In genomic region chr11:76483171-76483727, GRCm38 (mm10) we compare ENCODE assay signal across 11 mouse cellular contexts.
DNase-seq lines count a peak whose midpoint lies in the region; ATAC-seq and TF ChIP-seq lines count a peak whose summit lies in the region.
"Had no signal": no experiment of that assay in that cellular context is flagged by ENCODE, and none has a peak within 500 bp of the region (broad histone marks: within the 10 kb centered on the region; RNA-seq: fewer than 3 reads in every experiment).

No protein-coding gene starts in this region.

- no peak for TF ChIP-seq CTCF in forebrain, postnatal 0 days (IDR thresholded peaks at IDR 0.05; ENCODE audit: low read depth)
- TF ChIP-seq CTCF in embryonic fibroblast, embryonic 13.5 days (IDR thresholded peaks at IDR 0.05; ENCODE audit: borderline replicate concordance, insufficient read depth, low read length) = no peak

- no peak overlapping the region for H3K4me2 ChIP-seq in forebrain, embryonic 11.5 days (ENCODE audit: low read depth, low read length, severe bottlenecking)
- H3K4me2 ChIP-seq in forebrain, postnatal 0 days (ENCODE audit: low read depth) = no peak overlapping the region
- H3K4me2 ChIP-seq in lung, embryonic 16.5 days (ENCODE audit: low read depth, low read length) = 0 out of 2 replicates have a peak overlapping the region, but pooled peaks have one; percentile 11

- no peak for DNase-seq in forebrain, embryonic 11.5 days (ENCODE audit: low spot score)
- no peak for DNase-seq in forebrain, postnatal 0 days
- DNase-seq in lung, postnatal 14 days = no peak
- DNase-seq in frontal cortex, postnatal 25 days (ENCODE audit: low spot score in 2 of 2) = no peak
- no peak for DNase-seq in urinary bladder, adult 18-20 months (ENCODE audit: low spot score in 2 of 2)
- DNase-seq: adrenal gland, adult 8-10 months; kidney, adult 18-20 months had no signal

- no peaks in the 10 kb centered on the region for H3K36me3 ChIP-seq in forebrain, embryonic 11.5 days (ENCODE audit: control insufficient read depth, insufficient read depth, low read length)
- peaks cover 22% of the 10 kb centered on the region for H3K36me3 ChIP-seq in forebrain, postnatal 0 days (ENCODE audit: insufficient read depth)
- H3K36me3 ChIP-seq in lung, embryonic 16.5 days (ENCODE audit: control insufficient read depth, insufficient read depth, low read length) = peaks cover 5% of the 10 kb centered on the region; the same call in 1 of the 2 replicates

- H3K27ac ChIP-seq in forebrain, embryonic 11.5 days (ENCODE audit: low read depth, low read length) = no peak overlapping the region
- H3K27ac ChIP-seq in forebrain, postnatal 0 days (ENCODE audit: low read depth, low read length) = no peak overlapping the region
- H3K27ac ChIP-seq in lung, embryonic 16.5 days (ENCODE audit: low read length) = peak overlapping the region; percentile 90
- 0 out of 2 replicates have a peak overlapping the region, but pooled peaks have one; percentile 4 for H3K27ac ChIP-seq in embryonic fibroblast, embryonic 13.5 days (ENCODE audit: insufficient read depth, low read length)

- no peak for TF ChIP-seq POLR2A in embryonic fibroblast, embryonic 13.5 days (IDR thresholded peaks at IDR 0.05; ENCODE audit: low read depth, low read length)

- H3K9me3 ChIP-seq in forebrain, embryonic 11.5 days (ENCODE audit: control insufficient read depth, low read length) = no peaks in the 10 kb centered on the region
- H3K9me3 ChIP-seq in forebrain, postnatal 0 days (ENCODE audit: low read length) = no peaks in the 10 kb centered on the region
- H3K9me3 ChIP-seq in lung, embryonic 16.5 days (ENCODE audit: control insufficient read depth, low read length) = no peaks in the 10 kb centered on the region

- no peaks in the 10 kb centered on the region for H3K27me3 ChIP-seq in forebrain, embryonic 11.5 days (ENCODE audit: control insufficient read depth, insufficient read depth, low read length)
- H3K27me3 ChIP-seq in forebrain, postnatal 0 days (ENCODE audit: insufficient read depth, low read length) = no peaks in the 10 kb centered on the region
- H3K27me3 ChIP-seq in lung, embryonic 16.5 days (ENCODE audit: control insufficient read depth, insufficient read depth, low read depth, low read length) = no peaks in the 10 kb centered on the region

- no peak for ATAC-seq in forebrain, embryonic 11.5 days (replicated peaks; ENCODE audit: low FRiP score)
- no peak for ATAC-seq in forebrain, postnatal 0 days
- ATAC-seq in lung, embryonic 16.5 days (ENCODE audit: low read depth) = peak; percentile 69
- ATAC-seq in megakaryocyte progenitor cell, adult 5-6 weeks (replicated peaks; ENCODE audit: poor library complexity) = 0 out of 2 replicates have a peak, but pooled peaks have one; percentile 20

- H3K9ac ChIP-seq in forebrain, embryonic 11.5 days (ENCODE audit: low read length) = peak overlapping the region; percentile 20; the same call in 1 of the 2 replicates
- no peak overlapping the region for H3K9ac ChIP-seq in forebrain, postnatal 0 days
- H3K9ac ChIP-seq in lung, embryonic 16.5 days (ENCODE audit: low read length) = peak overlapping the region; percentile 36

- WGBS in forebrain, embryonic 11.5 days = 21% methylated on average over 4 of the region's 4 CpGs
- WGBS in forebrain, postnatal 0 days = 35% methylated on average over 4 of the region's 4 CpGs
- 24% methylated on average over 4 of the region's 4 CpGs for WGBS in lung, embryonic 16.5 days

- 0 out of 2 replicates have a peak, but pooled peaks cover 3% of the 10 kb centered on the region for H3K4me1 ChIP-seq in forebrain, embryonic 11.5 days (replicated peaks; ENCODE audit: control insufficient read depth, insufficient read depth, low read length)
- H3K4me1 ChIP-seq in forebrain, postnatal 0 days (ENCODE audit: insufficient read depth) = no peaks in the 10 kb centered on the region; the same call in 1 of the 2 replicates
- peaks cover 18% of the 10 kb centered on the region for H3K4me1 ChIP-seq in lung, embryonic 16.5 days (replicated peaks; ENCODE audit: control insufficient read depth, insufficient read depth, low read length)
- peaks cover 7% of the 10 kb centered on the region; the same call in 1 of the 2 replicates for H3K4me1 ChIP-seq in embryonic fibroblast, embryonic 13.5 days (ENCODE audit: control insufficient read depth, insufficient read depth, low read length)

- no peak overlapping the region for H3K4me3 ChIP-seq in forebrain, embryonic 11.5 days (ENCODE audit: low read depth, low read length)
- H3K4me3 ChIP-seq in forebrain, postnatal 0 days (ENCODE audit: low read depth, low read length) = no peak overlapping the region
- no peak overlapping the region for H3K4me3 ChIP-seq in lung, embryonic 16.5 days (ENCODE audit: low read length)
- no peak overlapping the region for H3K4me3 ChIP-seq in embryonic fibroblast, embryonic 13.5 days (ENCODE audit: insufficient read depth, low read length)
- H3K4me3 ChIP-seq: erythroblast, embryonic 14.5 days had no signal

Comparison
In these comparisons a context has a peak if more than half of its experiments do, and no peak if none do; other contexts are left out.
1. ATAC-seq: peak in lung, embryonic 16.5 days (single experiment) and megakaryocyte progenitor cell, adult 5-6 weeks (single experiment); none in forebrain, embryonic 11.5 days (single experiment) and forebrain, postnatal 0 days (single experiment).
2. H3K27ac ChIP-seq: peak in lung, embryonic 16.5 days (single experiment) and embryonic fibroblast, embryonic 13.5 days (single experiment); none in forebrain, embryonic 11.5 days (single experiment) and forebrain, postnatal 0 days (single experiment).